Comparison of ENCODE assay signal across 14 mouse cellular contexts in the genomic region with DNA sequence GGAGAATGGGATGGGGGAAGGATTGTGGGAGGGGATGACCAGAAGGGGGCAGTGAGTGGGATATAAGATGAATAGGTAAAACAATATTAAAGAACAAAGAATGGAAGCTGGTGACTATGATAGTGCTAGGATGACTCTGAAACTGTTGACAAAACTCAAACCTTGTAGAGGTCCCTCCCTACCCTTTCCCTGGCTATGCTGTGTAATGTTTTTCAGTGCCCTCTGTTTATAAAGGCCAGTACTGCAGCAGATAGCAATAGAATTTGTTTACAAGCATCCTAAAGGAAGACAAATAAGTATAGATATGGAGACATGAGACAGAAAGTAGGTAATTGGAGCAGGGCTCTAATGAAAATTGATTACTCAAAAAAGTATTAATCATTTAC.
DNase-seq lines count a peak whose midpoint lies in the region; ATAC-seq and TF ChIP-seq lines count a peak whose summit lies in the region.
"Had no signal": no experiment of that assay in that cellular context is flagged by ENCODE, and none has a peak within 500 bp of the region (broad histone marks: within the 10 kb centered on the region; RNA-seq: fewer than 3 reads in every experiment).

No protein-coding gene starts in this region.

- no peaks in the 10 kb centered on the region for H3K36me3 ChIP-seq in heart, adult 2 months (ENCODE audit: control insufficient read depth, insufficient read depth, low read length)
- H3K36me3 ChIP-seq in heart, embryonic 10.5 days = no peaks in the 10 kb centered on the region
- 0 out of 2 replicates have a peak, but pooled peaks cover under 1% of the 10 kb centered on the region for H3K36me3 ChIP-seq in liver, embryonic 15.5 days (replicated peaks)
- no peaks in the 10 kb centered on the region for H3K36me3 ChIP-seq in forebrain, postnatal 0 days (ENCODE audit: insufficient read depth)
- H3K36me3 ChIP-seq: hindbrain, embryonic 13.5 days had no signal

- H3K4me3 ChIP-seq in heart, adult 2 months = no peak overlapping the region
- no peak overlapping the region for H3K4me3 ChIP-seq in heart, embryonic 10.5 days
- no peak overlapping the region for H3K4me3 ChIP-seq in liver, embryonic 15.5 days (replicated peaks)
- no peak overlapping the region for H3K4me3 ChIP-seq in forebrain, postnatal 0 days (ENCODE audit: low read depth, low read length)
- H3K4me3 ChIP-seq: embryonic facial prominence, embryonic 10.5 days; hindbrain, embryonic 13.5 days had no signal

- no peak overlapping the region for H3K9ac ChIP-seq in heart, adult 2 months (ENCODE audit: low read depth, low read length)
- no peak overlapping the region for H3K9ac ChIP-seq in liver, embryonic 15.5 days
- no peak overlapping the region for H3K9ac ChIP-seq in forebrain, postnatal 0 days
- H3K9ac ChIP-seq: hindbrain, embryonic 13.5 days had no signal

- DNase-seq in heart, adult 2 months = no peak
- DNase-seq in heart, embryonic 10.5 days (ENCODE audit: low spot score) = no peak
- DNase-seq in 3T3-L1 (ENCODE audit: low read depth, low spot score) = peak; percentile 32
- peak; percentile 57 for DNase-seq in c-Kit-positive CD71-positive TER-119-negative erythroid progenitor cells, embryonic 14.5 days (ENCODE audit: low read depth)
- no peak for DNase-seq in forebrain, postnatal 0 days
- DNase-seq in embryo, embryonic 11 days = no peak
- DNase-seq: adrenal gland, postnatal 10 days; cerebellum, postnatal 10 days; kidney, adult 18-20 months; kidney, postnatal 25 days had no signal

- peak; percentile 68 for ATAC-seq in liver, embryonic 15.5 days (ENCODE audit: insufficient read depth)
- no peak for ATAC-seq in forebrain, postnatal 0 days
- ATAC-seq in inflammation-experienced regulatory T-cells, adult 6 months = no peak

- no peaks in the 10 kb centered on the region for H3K27me3 ChIP-seq in heart, adult 2 months (ENCODE audit: control insufficient read depth, insufficient read depth, low read length)
- H3K27me3 ChIP-seq in heart, embryonic 10.5 days (ENCODE audit: insufficient read depth, poor library complexity, severe bottlenecking) = no peaks in the 10 kb centered on the region
- H3K27me3 ChIP-seq in liver, embryonic 15.5 days = no peaks in the 10 kb centered on the region
- H3K27me3 ChIP-seq in forebrain, postnatal 0 days (ENCODE audit: insufficient read depth, low read length) = no peaks in the 10 kb centered on the region
- H3K27me3 ChIP-seq: hindbrain, embryonic 13.5 days had no signal

- H3K27ac ChIP-seq in heart, adult 2 months = no peak overlapping the region
- no peak overlapping the region for H3K27ac ChIP-seq in heart, embryonic 10.5 days
- H3K27ac ChIP-seq in liver, embryonic 15.5 days (replicated peaks) = no peak overlapping the region; the same call in 1 of the 2 replicates
- no peak overlapping the region for H3K27ac ChIP-seq in forebrain, postnatal 0 days (ENCODE audit: low read depth, low read length)
- H3K27ac ChIP-seq: embryonic facial prominence, embryonic 10.5 days; hindbrain, embryonic 13.5 days had no signal

- TF ChIP-seq EP300 in heart, adult 2 months (IDR thresholded peaks at IDR 0.05; ENCODE audit: insufficient read depth, low read depth, low read length) = no peak

- intact Hi-C loops in heart, adult 2 months (cut with DNase I) = no loop called here

- no peaks in the 10 kb centered on the region for H3K79me2 ChIP-seq in heart, adult 2 months (replicated peaks; ENCODE audit: control insufficient read depth, insufficient read depth, low read length)

- TF ChIP-seq POLR2A in heart, adult 2 months (IDR thresholded peaks at IDR 0.05; ENCODE audit: insufficient read depth, low read depth, low read length) = no peak

- no peaks in the 10 kb centered on the region for H3K4me1 ChIP-seq in heart, adult 2 months (ENCODE audit: control insufficient read depth, insufficient read depth, low read length)
- H3K4me1 ChIP-seq in heart, embryonic 10.5 days = peaks cover 20% of the 10 kb centered on the region; the same call in 1 of the 2 replicates
- peaks cover 34% of the 10 kb centered on the region for H3K4me1 ChIP-seq in liver, embryonic 15.5 days (replicated peaks)
- H3K4me1 ChIP-seq in forebrain, postnatal 0 days (ENCODE audit: insufficient read depth) = no peaks in the 10 kb centered on the region

- no peaks in the 10 kb centered on the region for H3K9me3 ChIP-seq in heart, embryonic 10.5 days
- no peaks in the 10 kb centered on the region for H3K9me3 ChIP-seq in liver, embryonic 15.5 days (replicated peaks)
- no peaks in the 10 kb centered on the region for H3K9me3 ChIP-seq in forebrain, postnatal 0 days (ENCODE audit: low read length)
- H3K9me3 ChIP-seq: embryonic facial prominence, embryonic 10.5 days; hindbrain, embryonic 13.5 days had no signal

- peak; percentile 31 for TF ChIP-seq CTCF in heart, adult 2 months (IDR thresholded peaks at IDR 0.05)
- TF ChIP-seq CTCF in forebrain, postnatal 0 days (IDR thresholded peaks at IDR 0.05; ENCODE audit: low read depth) = no peak

- peak overlapping the region; percentile 42 for H3K4me2 ChIP-seq in liver, embryonic 15.5 days
- no peak overlapping the region for H3K4me2 ChIP-seq in forebrain, postnatal 0 days (ENCODE audit: low read depth)
- H3K4me2 ChIP-seq: hindbrain, embryonic 13.5 days had no signal

Comparison
In these comparisons a context has a peak if more than half of its experiments do, and no peak if none do; other contexts are left out.
1. DNase-seq: peak in 3T3-L1 (single experiment) and c-Kit-positive CD71-positive TER-119-negative erythroid progenitor cells, embryonic 14.5 days (single experiment); none in heart, adult 2 months (0 of 2), heart, embryonic 10.5 days (single experiment), forebrain, postnatal 0 days (single experiment) and embryo, embryonic 11 days (single experiment).